Mouse (Mus musculus) frontal cortex, adult 2 months (tissue): ENCODE measurements around the gene Frmd6. TPM values are rescaled to one million over a fixed set of nuclear protein-coding genes. Genes with fewer than 3 reads are reported as not detected.

Source experiments
- DNase-seq, 2 experiments: peaks; one replicate each; pipeline ENCODE4 v3.0.0; 2022; ENCODE audit warnings: low spot score in 1 of 2; ENCODE audit errors: extremely low spot score in 1 of 2
- polyA plus RNA-seq: library from polyadenylated mRNA; depleted of rRNA; stranded (reverse); fragments of >200 nt; gene quantifications from 2 replicates; pipeline ENCODE4 v1.2.3, GENCODE M21; 2012

The Frmd6 gene
- polyA plus RNA-seq, 1 experiment = 22.8 TPM

- no peak for DNase-seq
These were observed 17.8 kb upstream of the Frmd6 start for GRCm38 (mm10) chr12:70807543-70807942.

- peak in 1 of 2 experiments; percentile 61 for DNase-seq
These were observed 17.3 kb upstream of the Frmd6 start for GRCm38 (mm10) chr12:70807975-70808374.

GRCm38 (mm10) chr12:70809957-70810356 lies 15.4 kb upstream of the Frmd6 start:
- DNase-seq = no peak

- DNase-seq = no peak
These were observed 13.5 kb upstream of the Frmd6 start for GRCm38 (mm10) chr12:70811772-70812171.

GRCm38 (mm10) chr12:70812176-70812575 lies 13.1 kb upstream of the Frmd6 start:
- DNase-seq = no peak

GRCm38 (mm10) chr12:70812822-70813465 lies 12.4 kb upstream of the Frmd6 start:
- no peak for DNase-seq

- DNase-seq = no peak
These were observed 8.6 kb upstream of the Frmd6 start for GRCm38 (mm10) chr12:70816731-70817130.

- DNase-seq = no peak
These were observed 1.3 kb upstream of the Frmd6 start for GRCm38 (mm10) chr12:70824017-70824416.

GRCm38 (mm10) chr12:70825651-70826317 lies 470 bp downstream of the Frmd6 start:
- DNase-seq = no peak

- DNase-seq = no peak
These were observed 1.2 kb downstream of the Frmd6 start for GRCm38 (mm10) chr12:70826318-70827072.

- DNase-seq = peak in 1 of 2 experiments; percentile 48
These were observed 2.0 kb downstream of the Frmd6 start for GRCm38 (mm10) chr12:70827187-70827900.

- no peak for DNase-seq
These were observed 2.6 kb downstream of the Frmd6 start for GRCm38 (mm10) chr12:70827901-70828271.

GRCm38 (mm10) chr12:70830982-70831566 lies 5.8 kb downstream of the Frmd6 start:
- no peak for DNase-seq

GRCm38 (mm10) chr12:70832216-70832998 lies 7.1 kb downstream of the Frmd6 start:
- DNase-seq = no peak

GRCm38 (mm10) chr12:70833050-70833449 lies 7.7 kb downstream of the Frmd6 start:
- DNase-seq = no peak

GRCm38 (mm10) chr12:70834043-70834442 lies 8.7 kb downstream of the Frmd6 start:
- DNase-seq = no peak

- no peak for DNase-seq
These were observed 9.7 kb downstream of the Frmd6 start for GRCm38 (mm10) chr12:70835004-70835403.

GRCm38 (mm10) chr12:70837792-70838321 lies 12.5 kb downstream of the Frmd6 start:
- DNase-seq = no peak

- DNase-seq = no peak
These were observed 20.1 kb downstream of the Frmd6 start for GRCm38 (mm10) chr12:70845371-70845770.

- no peak for DNase-seq
These were observed 23.7 kb downstream of the Frmd6 start for GRCm38 (mm10) chr12:70849024-70849423.
